Mouse (Mus musculus) heart, postnatal 0 days (tissue): ENCODE data around the gene Grin2c. TPM values are rescaled to one million over a fixed set of nuclear protein-coding genes. Genes with fewer than 3 reads are reported as not detected.

ENCODE experiments used
- ATAC-seq: fragments of 200-750 bp; cut with Nextera tagmentation; 2 replicates; pipeline ENCODE4 v1.8.0; 2017; ENCODE audit warnings: low read depth, moderate number of reproducible peaks, moderate library complexity; ENCODE audit not compliant: insufficient read depth
- DNase-seq: peaks from one replicate; pipeline ENCODE4 v3.0.0-alpha.2; 2016; ENCODE audit warnings: low spot score
- H3K27ac ChIP-seq: fragments of 300-500 bp; sonication (generic); 2 replicates; pipeline ENCODE4 v1.5.1; 2014; ENCODE audit warnings: low read depth, mild to moderate bottlenecking
- H3K27me3 ChIP-seq: fragments of 300-500 bp; sonication (generic); 2 replicates; pipeline ENCODE4 v1.6.1; 2014; ENCODE audit warnings: low read length, mixed read lengths; ENCODE audit not compliant: control insufficient read depth, insufficient read depth
- H3K36me3 ChIP-seq: fragments of 300-500 bp; sonication (generic); replicated peaks from 2 replicates; pipeline ENCODE4 v1.6.1; 2014; ENCODE audit warnings: low read length, mixed read lengths; ENCODE audit not compliant: control insufficient read depth, insufficient read depth
- H3K4me1 ChIP-seq: fragments of 300-500 bp; sonication (generic); 2 replicates; pipeline ENCODE4 v1.6.1; 2014; ENCODE audit warnings: antibody characterized with exemption; ENCODE audit not compliant: control insufficient read depth, insufficient read depth
- H3K4me2 ChIP-seq: fragments of 300-500 bp; sonication (generic); 2 replicates; pipeline ENCODE4 v1.6.1; 2014; ENCODE audit warnings: low read depth, mild to moderate bottlenecking, low read length, moderate library complexity
- H3K4me3 ChIP-seq: fragments of 300-500 bp; sonication (generic); 2 replicates; pipeline ENCODE4 v1.5.1; 2014; ENCODE audit warnings: low read depth, low read length
- H3K9ac ChIP-seq: fragments of 300-500 bp; sonication (generic); replicated peaks from 2 replicates; pipeline ENCODE4 v1.6.1; 2014; ENCODE audit warnings: low read depth, low read length, mixed read lengths
- H3K9me3 ChIP-seq: fragments of 300-500 bp; sonication (generic); replicated peaks from 2 replicates; pipeline ENCODE4 v1.6.1; 2016; ENCODE audit warnings: low read length; ENCODE audit not compliant: control insufficient read depth
- CTCF ChIP-seq: IDR thresholded peaks from 2 replicates; pipeline ENCODE4 v1.5.1; 2016; ENCODE audit warnings: antibody characterized with exemption, control low read depth, low read depth
- EP300 ChIP-seq: IDR thresholded peaks from 2 replicates; pipeline ENCODE4 v1.6.1; 2016; ENCODE audit warnings: antibody characterized with exemption, low read depth
- WGBS: fragments of 180-500 bp; shearing (Covaris S2); extraction: QIAGEN DNeasy Blood & Tissue Kit; methylation state at CpG from one replicate; pipeline ENCODE4 v1.1.7; 2014; 5-methylcytosine and 5-hydroxymethylcytosine counted together
- polyA plus RNA-seq: library from polyadenylated mRNA; unstranded; fragments of >200 nt; fragmentation: Nextera tagmentation; extraction: Ambion mirVana; gene quantifications from 2 replicates; pipeline ENCODE4 v1.2.1, GENCODE M21; 2015
- total RNA-seq: library from RNA; depleted of rRNA; stranded (reverse); fragments of >200 nt; gene quantifications from 2 replicates; pipeline ENCODE4 v1.2.3, GENCODE M21; 2014; ENCODE audit warnings: low replicate concordance

The Grin2c gene
- total and polyA plus RNA-seq, 2 experiments from 2014 or later: 1.6 TPM; not detected in 1

- H3K27ac ChIP-seq: 0 out of 2 replicates have a peak overlapping the region, but pooled peaks have one; percentile 11
- peaks cover 56% of the 10 kb centered on the region for H3K4me1 ChIP-seq
- H3K4me3 ChIP-seq: no peak overlapping the region
- no peak for ATAC-seq
- no peaks in the 10 kb centered on the region for H3K9me3 ChIP-seq
- no peaks in the 10 kb centered on the region for H3K27me3 ChIP-seq
- no peak overlapping the region for H3K9ac ChIP-seq
- H3K36me3 ChIP-seq: no peaks in the 10 kb centered on the region
- no peak overlapping the region for H3K4me2 ChIP-seq
- no peak for DNase-seq
- 53% methylated on average over 18 of the region's 18 CpGs for WGBS
- no peak for TF ChIP-seq CTCF
- no peak for TF ChIP-seq EP300
These were observed 49.3 kb downstream of the Grin2c start for GRCm38 (mm10) chr11:115217439-115218410.

GRCm38 (mm10) chr11:115215123-115215522 lies 51.9 kb downstream of the Grin2c start:
- DNase-seq (peak; percentile 46), ATAC-seq (peak; percentile 83)
- Histone ChIP-seq H3K9ac (no peak overlapping the region), H3K4me3 (no peak overlapping the region), H3K9me3 (no peaks in the 10 kb centered on the region), H3K27ac (peak overlapping the region; percentile 52; the same call in 1 of the 2 replicates), H3K4me1 (peaks cover 41% of the 10 kb centered on the region), H3K27me3 (no peaks in the 10 kb centered on the region), H3K36me3 (no peaks in the 10 kb centered on the region), H3K4me2 (no peak overlapping the region)
- WGBS: 30% methylated on average over 5 of the region's 5 CpGs
- TF ChIP-seq CTCF: no peak

- no peak for ATAC-seq
- Histone ChIP-seq H3K4me3 (no peak overlapping the region), H3K9me3 (no peaks in the 10 kb centered on the region), H3K27ac (no peak overlapping the region), H3K27me3 (no peaks in the 10 kb centered on the region), H3K36me3 (peaks cover 14% of the 10 kb centered on the region), H3K9ac (no peak overlapping the region), H3K4me1 (peaks cover 13% of the 10 kb centered on the region), H3K4me2 (no peak overlapping the region)
- DNase-seq: no peak
- 51% methylated on average over 13 of the region's 13 CpGs for WGBS
- TF ChIP-seq CTCF (no peak), EP300 (no peak)
These were observed 54.9 kb downstream of the Grin2c start for GRCm38 (mm10) chr11:115212116-115212515.

GRCm38 (mm10) chr11:115209958-115210357 lies 57.1 kb downstream of the Grin2c start:
- no peaks in the 10 kb centered on the region for H3K27me3 ChIP-seq
- WGBS: 85% methylated on average over 7 of the region's 7 CpGs
- peaks cover 3% of the 10 kb centered on the region for H3K4me1 ChIP-seq
- TF ChIP-seq CTCF (no peak), EP300 (no peak)
- H3K9ac ChIP-seq: no peak overlapping the region
- peaks cover 36% of the 10 kb centered on the region for H3K36me3 ChIP-seq
- DNase-seq (no peak), ATAC-seq (no peak)
- no peak overlapping the region for H3K27ac ChIP-seq
- no peak overlapping the region for H3K4me2 ChIP-seq
- no peak overlapping the region for H3K4me3 ChIP-seq
- no peaks in the 10 kb centered on the region for H3K9me3 ChIP-seq

GRCm38 (mm10) chr11:115208776-115209732 lies 58.0 kb downstream of the Grin2c start:
- H3K27me3 ChIP-seq: no peaks in the 10 kb centered on the region
- H3K9ac ChIP-seq: no peak overlapping the region
- DNase-seq (no peak), ATAC-seq (no peak)
- H3K27ac ChIP-seq: no peak overlapping the region
- H3K4me3 ChIP-seq: no peak overlapping the region
- TF ChIP-seq EP300 (no peak), CTCF (no peak)
- H3K4me2 ChIP-seq: no peak overlapping the region
- H3K9me3 ChIP-seq: no peaks in the 10 kb centered on the region
- H3K4me1 ChIP-seq: no peaks in the 10 kb centered on the region
- WGBS: 79% methylated on average over 25 of the region's 25 CpGs
- H3K36me3 ChIP-seq: peaks cover 37% of the 10 kb centered on the region
